Mouse (Mus musculus): Measurements from ENCODE around the gene Ranbp10. TPM values are rescaled to one million over a fixed set of nuclear protein-coding genes. Genes with fewer than 3 reads are reported as not detected.

Gene Ranbp10
- total RNA-seq, 2 experiments from 2014 or later: 18.1 to 18.6 TPM

Other genes with a start within 250 kb of the Ranbp10 start
- gene Ripor1, start 222.1 kb downstream of the Ranbp10 start, total RNA-seq (2021): 10 to 100 TPM; 40.1 to 42.6 TPM
- gene Ctcf, start 190.8 kb downstream of the Ranbp10 start, total RNA-seq (2021): 10 to 100 TPM; 39.9 to 40.9 TPM
- gene Agrp, start 190.0 kb downstream of the Ranbp10 start, total RNA-seq (2021): not detected
- 1 to 10 TPM in 1 of 2 experiments, under 1 TPM in 1; 0.12 to 1.1 TPM for gene Carmil2, start 141.1 kb downstream of the Ranbp10 start, total RNA-seq (2021)
- gene Acd, start 126.2 kb downstream of the Ranbp10 start, total RNA-seq (2021): 10 to 100 TPM; 11.0 to 12.6 TPM
- 1 to 10 TPM; 7.3 to 7.8 TPM for gene Pard6a, start 126.2 kb downstream of the Ranbp10 start, total RNA-seq (2021)
- not detected for gene 4933405L10Rik, start 119.7 kb downstream of the Ranbp10 start, total RNA-seq (2021)
- gene Enkd1, start 119.1 kb downstream of the Ranbp10 start, total RNA-seq (2021): 1 to 10 TPM; 1.3 TPM
- gene Gfod2, start 68.7 kb downstream of the Ranbp10 start, total RNA-seq (2021): 1 to 10 TPM; 3.8 to 4.5 TPM
- gene Tsnaxip1, start 381 bp upstream of the Ranbp10 start, total RNA-seq (2021): not detected
- 1 to 10 TPM; 2.2 to 2.5 TPM for gene Cenpt, start 25.9 kb upstream of the Ranbp10 start, total RNA-seq (2021)
- 10 to 100 TPM; 27.5 to 27.8 TPM for gene Thap11, start 27.8 kb upstream of the Ranbp10 start, total RNA-seq (2021)
- gene Nutf2, start 33.2 kb upstream of the Ranbp10 start, total RNA-seq (2021): 10 to 100 TPM; 27.0 to 43.8 TPM
- 10 to 100 TPM; 23.0 to 25.7 TPM for gene Edc4, start 53.5 kb upstream of the Ranbp10 start, total RNA-seq (2021)
- 1 to 10 TPM in 1 of 2 experiments, under 1 TPM in 1; 0.77 to 1.0 TPM for gene Nrn1l, start 66.2 kb upstream of the Ranbp10 start, total RNA-seq (2021)
- gene Pskh1, start 73.1 kb upstream of the Ranbp10 start, total RNA-seq (2021): 10 to 100 TPM; 15.6 to 18.1 TPM
- not detected for gene Ctrl, start 106.5 kb upstream of the Ranbp10 start, total RNA-seq (2021)
- gene Psmb10, start 111.1 kb upstream of the Ranbp10 start, total RNA-seq (2021): 10 to 100 TPM; 72.5 to 92.1 TPM
- gene Lcat, start 116.0 kb upstream of the Ranbp10 start, total RNA-seq (2021): under 1 TPM; 0.49 to 0.57 TPM
- gene Slc12a4, start 138.7 kb upstream of the Ranbp10 start, total RNA-seq (2021): 10 to 100 TPM; 27.2 to 38.1 TPM
- not detected for gene Dpep3, start 152.1 kb upstream of the Ranbp10 start, total RNA-seq (2021)
- gene Dus2, start 164.0 kb upstream of the Ranbp10 start, total RNA-seq (2021): 10 to 100 TPM in 1 of 2 experiments, 1 to 10 TPM in 1; 8.3 to 10.1 TPM
- gene Dpep2nb, start 178.6 kb upstream of the Ranbp10 start, total RNA-seq (2021): not detected
- 10 to 100 TPM; 11.2 to 12.1 TPM for gene Ddx28, start 184.5 kb upstream of the Ranbp10 start, total RNA-seq (2021)
- gene Nfatc3, start 231.5 kb upstream of the Ranbp10 start, total RNA-seq (2021): 10 to 100 TPM; 17.4 to 20.5 TPM